Mouse (Mus musculus) liver, embryonic 16.5 days (tissue): ENCODE measurements around the gene Txlnb. TPM values are rescaled to one million over a fixed set of nuclear protein-coding genes. Genes with fewer than 3 reads are reported as not detected.

ENCODE experiments used
- ATAC-seq: fragments of 200-750 bp; cut with Nextera tagmentation; 2 replicates; pipeline ENCODE4 v1.8.0; 2017; ENCODE audit warnings: low read depth, mild to moderate bottlenecking, moderate number of reproducible peaks, moderate library complexity
- H3K27ac ChIP-seq: fragments of 300-500 bp; sonication (generic); 2 replicates; pipeline ENCODE4 v1.5.1; 2014; ENCODE audit warnings: mild to moderate bottlenecking, low read length
- H3K27me3 ChIP-seq: fragments of 300-500 bp; sonication (generic); 2 replicates; pipeline ENCODE4 v1.6.1; 2014; ENCODE audit warnings: low read depth, low read length, mixed read lengths; ENCODE audit not compliant: control insufficient read depth, insufficient read depth
- H3K36me3 ChIP-seq: fragments of 300-500 bp; sonication (generic); 2 replicates; pipeline ENCODE4 v1.6.1; 2014; ENCODE audit warnings: mild to moderate bottlenecking; ENCODE audit not compliant: control insufficient read depth, insufficient read depth
- H3K4me1 ChIP-seq: fragments of 300-500 bp; sonication (generic); 2 replicates; pipeline ENCODE4 v1.6.1; 2014; ENCODE audit warnings: low read depth, low read length, mixed read lengths; ENCODE audit not compliant: control insufficient read depth
- H3K4me2 ChIP-seq: fragments of 300-500 bp; sonication (generic); 2 replicates; pipeline ENCODE4 v1.6.1; 2014; ENCODE audit warnings: low read depth, low read length, mixed read lengths
- H3K4me3 ChIP-seq: fragments of 300-500 bp; sonication (generic); 2 replicates; pipeline ENCODE4 v1.5.1; 2014; ENCODE audit warnings: low read depth, mild to moderate bottlenecking, low read length
- H3K9ac ChIP-seq: fragments of 300-500 bp; sonication (generic); 2 replicates; pipeline ENCODE4 v1.6.1; 2014; ENCODE audit warnings: low read depth, low read length
- H3K9me3 ChIP-seq: fragments of 300-500 bp; sonication (generic); replicated peaks from 2 replicates; pipeline ENCODE4 v1.6.1; 2016; ENCODE audit warnings: low read length; ENCODE audit not compliant: control insufficient read depth
- WGBS: fragments of 180-500 bp; shearing (Covaris S2); extraction: QIAGEN DNeasy Blood & Tissue Kit; methylation state at CpG from one replicate; pipeline ENCODE4 v1.1.7; 2014; ENCODE audit not compliant: insufficient replicate concordance; 5-methylcytosine and 5-hydroxymethylcytosine counted together
- polyA plus RNA-seq: library from polyadenylated mRNA; unstranded; fragments of >200 nt; fragmentation: Nextera tagmentation; extraction: Ambion mirVana; gene quantifications from 2 replicates; pipeline ENCODE4 v1.2.1, GENCODE M21; 2015

Txlnb gene
- 0.29 and 0.35 TPM in 2 replicates for polyA plus RNA-seq

- no peak within 1 kb of the TSS for H3K9ac ChIP-seq
- no peaks in the 10 kb centered on the region for H3K9me3 ChIP-seq
- H3K4me2 ChIP-seq = peak within 1 kb of the TSS; percentile 4; the same call in 1 of the 2 replicates
- H3K36me3 ChIP-seq = no peaks in the 10 kb centered on the region
- peak; percentile 45; the same call in 1 of the 2 replicates for ATAC-seq
- H3K27ac ChIP-seq = no peak within 1 kb of the TSS
- 15% methylated on average over 13 of the region's 13 CpGs for whole genome bisulfite sequencing
- H3K4me3 ChIP-seq = 0 out of 2 replicates have a peak within 1 kb of the TSS, but pooled peaks have one; percentile 23
- H3K27me3 ChIP-seq = no peaks in the 10 kb centered on the region
- H3K4me1 ChIP-seq = no peaks in the 10 kb centered on the region; the same call in 1 of the 2 replicates
Measured at GRCm38 (mm10) chr10:17795767-17796631, at the start of gene Txlnb. TSS of gene Txlnb (plus strand) at chr10:17796226.

GRCm38 (mm10) chr10:17752478-17752877 is 43.5 kb upstream of the Txlnb start:
- H3K36me3 ChIP-seq = no peaks in the 10 kb centered on the region
- no peaks in the 10 kb centered on the region for H3K4me1 ChIP-seq
- ATAC-seq = no peak
- no peak overlapping the region for H3K27ac ChIP-seq
- no peaks in the 10 kb centered on the region for H3K27me3 ChIP-seq
- H3K4me2 ChIP-seq = no peak overlapping the region
- no peak overlapping the region for H3K9ac ChIP-seq
- H3K9me3 ChIP-seq = no peaks in the 10 kb centered on the region
- WGBS = 62% methylated on average over 5 of the region's 5 CpGs
- H3K4me3 ChIP-seq = no peak overlapping the region

GRCm38 (mm10) chr10:17759772-17760171 is 36.3 kb upstream of the Txlnb start:
- H3K4me1 ChIP-seq = no peaks in the 10 kb centered on the region
- H3K36me3 ChIP-seq = no peaks in the 10 kb centered on the region
- no peak overlapping the region for H3K9ac ChIP-seq
- H3K27me3 ChIP-seq = no peaks in the 10 kb centered on the region
- H3K4me2 ChIP-seq = no peak overlapping the region
- no peak for ATAC-seq
- WGBS = 66% methylated on average over 3 of the region's 3 CpGs
- H3K9me3 ChIP-seq = no peaks in the 10 kb centered on the region
- H3K27ac ChIP-seq = no peak overlapping the region
- H3K4me3 ChIP-seq = no peak overlapping the region

GRCm38 (mm10) chr10:17760750-17761613 is 35.0 kb upstream of the Txlnb start:
- no peak overlapping the region for H3K9ac ChIP-seq
- no peaks in the 10 kb centered on the region for H3K4me1 ChIP-seq
- ATAC-seq = 0 out of 2 replicates have a peak, but pooled peaks have one; percentile 45
- no peak overlapping the region for H3K27ac ChIP-seq
- H3K36me3 ChIP-seq = no peaks in the 10 kb centered on the region
- WGBS = 49% methylated on average over 9 of the region's 9 CpGs
- no peaks in the 10 kb centered on the region for H3K27me3 ChIP-seq
- no peaks in the 10 kb centered on the region for H3K9me3 ChIP-seq
- H3K4me3 ChIP-seq = no peak overlapping the region
- no peak overlapping the region for H3K4me2 ChIP-seq

- Histone ChIP-seq H3K9me3 (no peaks in the 10 kb centered on the region), H3K27ac (no peak overlapping the region), H3K4me1 (no peaks in the 10 kb centered on the region), H3K9ac (no peak overlapping the region), H3K4me3 (no peak overlapping the region), H3K27me3 (no peaks in the 10 kb centered on the region), H3K36me3 (no peaks in the 10 kb centered on the region), H3K4me2 (no peak overlapping the region)
- 21% methylated on average over 1 of the region's 1 CpGs for WGBS
- no peak for ATAC-seq
Measured at GRCm38 (mm10) chr10:17761652-17762051, 34.4 kb upstream of the Txlnb start.

- Histone ChIP-seq H3K36me3 (no peaks in the 10 kb centered on the region), H3K27ac (no peak overlapping the region), H3K9me3 (no peaks in the 10 kb centered on the region), H3K4me3 (no peak overlapping the region), H3K9ac (no peak overlapping the region), H3K4me1 (no peaks in the 10 kb centered on the region), H3K27me3 (no peaks in the 10 kb centered on the region), H3K4me2 (no peak overlapping the region)
- WGBS = 77% methylated on average over 8 of the region's 8 CpGs
- ATAC-seq = no peak
Measured at GRCm38 (mm10) chr10:17762946-17763345, 33.1 kb upstream of the Txlnb start.

GRCm38 (mm10) chr10:17769856-17770255 is 26.2 kb upstream of the Txlnb start:
- Histone ChIP-seq H3K27ac (no peak overlapping the region), H3K27me3 (no peaks in the 10 kb centered on the region), H3K4me1 (no peaks in the 10 kb centered on the region), H3K4me2 (no peak overlapping the region), H3K36me3 (no peaks in the 10 kb centered on the region), H3K9ac (no peak overlapping the region), H3K9me3 (no peaks in the 10 kb centered on the region), H3K4me3 (no peak overlapping the region)
- WGBS = 63% methylated on average over 5 of the region's 5 CpGs
- no peak for ATAC-seq

- no peaks in the 10 kb centered on the region for H3K27me3 ChIP-seq
- H3K9me3 ChIP-seq = no peaks in the 10 kb centered on the region
- no peak overlapping the region for H3K4me3 ChIP-seq
- ATAC-seq = peak; percentile 47; the same call in 1 of the 2 replicates
- H3K9ac ChIP-seq = no peak overlapping the region
- no peaks in the 10 kb centered on the region for H3K4me1 ChIP-seq
- H3K4me2 ChIP-seq = peak overlapping the region; percentile 39
- no peak overlapping the region; the same call in 1 of the 2 replicates for H3K27ac ChIP-seq
- H3K36me3 ChIP-seq = no peaks in the 10 kb centered on the region
- 23% methylated on average over 10 of the region's 10 CpGs for WGBS
Measured at GRCm38 (mm10) chr10:17772364-17772763, 23.7 kb upstream of the Txlnb start.
